Mouse (Mus musculus): ENCODE results near the gene Pi4k2a. TPM values are rescaled to one million over a fixed set of nuclear protein-coding genes. Genes with fewer than 3 reads are reported as not detected.

Pi4k2a gene
- polyA plus RNA-seq, 1 experiment from 2014 or later, result 37.8 TPM

- WGBS, result 67% methylated on average over 4 of the region's 4 CpGs
- Histone ChIP-seq H3K9me3 (ENCODE audit: control insufficient read depth, low read length) (no peaks in the 10 kb centered on the region), H3K4me1 (ENCODE audit: control insufficient read depth, insufficient read depth, low read length) (peaks cover 20% of the 10 kb centered on the region), H3K4me3 (ENCODE audit: low read length) (no peak overlapping the region), H3K27me3 (ENCODE audit: control insufficient read depth, insufficient read depth, low read length) (no peaks in the 10 kb centered on the region; the same call in 1 of the 2 replicates), H3K4me2 (replicated peaks; ENCODE audit: low read depth, low read length) (no peak overlapping the region), H3K9ac (ENCODE audit: low read depth, low read length) (no peak overlapping the region), H3K27ac (ENCODE audit: low read depth, low read length) (no peak overlapping the region), H3K36me3 (ENCODE audit: control insufficient read depth, insufficient read depth, low read length) (no peaks in the 10 kb centered on the region)
- ATAC-seq (ENCODE audit: low FRiP score, low TSS enrichment), result no peak
These were observed 54.9 kb downstream of the Pi4k2a start for GRCm38 (mm10) chr19:42145210-42145609.

GRCm38 (mm10) chr19:42145731-42146130, 55.5 kb downstream of the Pi4k2a start:
- WGBS, result 94% methylated on average over 2 of the region's 2 CpGs
- no peak overlapping the region for H3K4me3 ChIP-seq (ENCODE audit: low read length)
- no peak for ATAC-seq (ENCODE audit: low FRiP score, low TSS enrichment)

GRCm38 (mm10) chr19:42146276-42147010, 56.2 kb downstream of the Pi4k2a start:
- H3K27me3 ChIP-seq (ENCODE audit: control insufficient read depth, insufficient read depth, low read length), result no peaks in the 10 kb centered on the region; the same call in 1 of the 2 replicates
- H3K36me3 ChIP-seq (ENCODE audit: control insufficient read depth, insufficient read depth, low read length), result peaks cover 7% of the 10 kb centered on the region; the same call in 1 of the 2 replicates
- ATAC-seq (ENCODE audit: low FRiP score, low TSS enrichment), result no peak
- 92% methylated on average over 9 of the region's 9 CpGs for WGBS
- no peaks in the 10 kb centered on the region for H3K9me3 ChIP-seq (ENCODE audit: control insufficient read depth, low read length)
- no peak overlapping the region; the same call in 1 of the 2 replicates for H3K4me3 ChIP-seq (ENCODE audit: low read length)
- H3K9ac ChIP-seq (ENCODE audit: low read depth, low read length), result no peak overlapping the region
- H3K4me2 ChIP-seq (replicated peaks; ENCODE audit: low read depth, low read length), result peak overlapping the region; percentile 74
- H3K27ac ChIP-seq (ENCODE audit: low read depth, low read length), result peak overlapping the region; percentile 47; the same call in 1 of the 2 replicates
- H3K4me1 ChIP-seq (ENCODE audit: control insufficient read depth, insufficient read depth, low read length), result peaks cover 20% of the 10 kb centered on the region

More at GRCm38 (mm10) chr19:42145731-42146130, 55.5 kb downstream of the Pi4k2a start:
- Histone ChIP-seq H3K9ac (ENCODE audit: low read depth, low read length) (no peak overlapping the region), H3K27ac (ENCODE audit: low read depth, low read length) (no peak overlapping the region), H3K4me1 (ENCODE audit: control insufficient read depth, insufficient read depth, low read length) (peaks cover 20% of the 10 kb centered on the region), H3K9me3 (ENCODE audit: control insufficient read depth, low read length) (no peaks in the 10 kb centered on the region), H3K4me2 (replicated peaks; ENCODE audit: low read depth, low read length) (no peak overlapping the region), H3K27me3 (ENCODE audit: control insufficient read depth, insufficient read depth, low read length) (no peaks in the 10 kb centered on the region; the same call in 1 of the 2 replicates), H3K36me3 (ENCODE audit: control insufficient read depth, insufficient read depth, low read length) (0 out of 2 replicates have a peak, but pooled peaks cover under 1% of the 10 kb centered on the region)

GRCm38 (mm10) chr19:42147170-42147768, 57.0 kb downstream of the Pi4k2a start, which contains the start of gene Marveld1:
Gene Marveld1, plus strand, starts transcription at chr19:42147400.
- peak within 1 kb of the TSS; percentile 71 for H3K4me3 ChIP-seq (ENCODE audit: low read length)
- H3K4me1 ChIP-seq (ENCODE audit: control insufficient read depth, insufficient read depth, low read length), result peaks cover 20% of the 10 kb centered on the region
- no peaks in the 10 kb centered on the region; the same call in 1 of the 2 replicates for H3K27me3 ChIP-seq (ENCODE audit: control insufficient read depth, insufficient read depth, low read length)
- H3K4me2 ChIP-seq (replicated peaks; ENCODE audit: low read depth, low read length), result peak within 1 kb of the TSS; percentile 74
- H3K27ac ChIP-seq (ENCODE audit: low read depth, low read length), result peak within 1 kb of the TSS; percentile 90
- ATAC-seq (ENCODE audit: low FRiP score, low TSS enrichment), result peak; percentile 76
- H3K9me3 ChIP-seq (ENCODE audit: control insufficient read depth, low read length), result no peaks in the 10 kb centered on the region
- peak within 1 kb of the TSS; percentile 77 for H3K9ac ChIP-seq (ENCODE audit: low read depth, low read length)
- under 1% methylated on average over 21 of the region's 57 CpGs for WGBS
- H3K36me3 ChIP-seq (ENCODE audit: control insufficient read depth, insufficient read depth, low read length), result peaks cover 7% of the 10 kb centered on the region; the same call in 1 of the 2 replicates

- peaks cover 7% of the 10 kb centered on the region; the same call in 1 of the 2 replicates for H3K36me3 ChIP-seq (ENCODE audit: control insufficient read depth, insufficient read depth, low read length)
- peak overlapping the region; percentile 71 for H3K4me3 ChIP-seq (ENCODE audit: low read length)
- peak; percentile 48 for ATAC-seq (ENCODE audit: low FRiP score, low TSS enrichment)
- H3K27ac ChIP-seq (ENCODE audit: low read depth, low read length), result peak overlapping the region; percentile 90
- WGBS, result under 1% methylated on average over 63 of the region's 63 CpGs
- H3K27me3 ChIP-seq (ENCODE audit: control insufficient read depth, insufficient read depth, low read length), result no peaks in the 10 kb centered on the region; the same call in 1 of the 2 replicates
- H3K9me3 ChIP-seq (ENCODE audit: control insufficient read depth, low read length), result no peaks in the 10 kb centered on the region
- peak overlapping the region; percentile 77 for H3K9ac ChIP-seq (ENCODE audit: low read depth, low read length)
- peak overlapping the region; percentile 74 for H3K4me2 ChIP-seq (replicated peaks; ENCODE audit: low read depth, low read length)
- peaks cover 20% of the 10 kb centered on the region for H3K4me1 ChIP-seq (ENCODE audit: control insufficient read depth, insufficient read depth, low read length)
These were observed 57.7 kb downstream of the Pi4k2a start for GRCm38 (mm10) chr19:42147769-42148568.

GRCm38 (mm10) chr19:42148569-42148860, 58.2 kb downstream of the Pi4k2a start:
- no peak; the same call in 1 of the 2 replicates for ATAC-seq (ENCODE audit: low FRiP score, low TSS enrichment)
- no peaks in the 10 kb centered on the region; the same call in 1 of the 2 replicates for H3K27me3 ChIP-seq (ENCODE audit: control insufficient read depth, insufficient read depth, low read length)
- H3K4me1 ChIP-seq (ENCODE audit: control insufficient read depth, insufficient read depth, low read length), result peaks cover 20% of the 10 kb centered on the region
- peak overlapping the region; percentile 74 for H3K4me2 ChIP-seq (replicated peaks; ENCODE audit: low read depth, low read length)
- peak overlapping the region; percentile 71 for H3K4me3 ChIP-seq (ENCODE audit: low read length)
- H3K36me3 ChIP-seq (ENCODE audit: control insufficient read depth, insufficient read depth, low read length), result peaks cover 7% of the 10 kb centered on the region; the same call in 1 of the 2 replicates
- H3K9ac ChIP-seq (ENCODE audit: low read depth, low read length), result peak overlapping the region; percentile 77
- H3K9me3 ChIP-seq (ENCODE audit: control insufficient read depth, low read length), result no peaks in the 10 kb centered on the region
- 23% methylated on average over 7 of the region's 7 CpGs for WGBS
- H3K27ac ChIP-seq (ENCODE audit: low read depth, low read length), result peak overlapping the region; percentile 90; the same call in 1 of the 2 replicates

- H3K9me3 ChIP-seq (ENCODE audit: control insufficient read depth, low read length), result no peaks in the 10 kb centered on the region
- peak; percentile 20; the same call in 1 of the 2 replicates for ATAC-seq (ENCODE audit: low FRiP score, low TSS enrichment)
- H3K4me3 ChIP-seq (ENCODE audit: low read length), result no peak overlapping the region
- H3K27ac ChIP-seq (ENCODE audit: low read depth, low read length), result no peak overlapping the region
- peaks cover 7% of the 10 kb centered on the region; the same call in 1 of the 2 replicates for H3K36me3 ChIP-seq (ENCODE audit: control insufficient read depth, insufficient read depth, low read length)
- no peak overlapping the region for H3K9ac ChIP-seq (ENCODE audit: low read depth, low read length)
- 2% methylated on average over 6 of the region's 6 CpGs for WGBS
- H3K4me1 ChIP-seq (ENCODE audit: control insufficient read depth, insufficient read depth, low read length), result peaks cover 17% of the 10 kb centered on the region
- no peak overlapping the region for H3K4me2 ChIP-seq (replicated peaks; ENCODE audit: low read depth, low read length)
- no peaks in the 10 kb centered on the region; the same call in 1 of the 2 replicates for H3K27me3 ChIP-seq (ENCODE audit: control insufficient read depth, insufficient read depth, low read length)
These were observed 61.7 kb downstream of the Pi4k2a start for GRCm38 (mm10) chr19:42151990-42152389.

- Histone ChIP-seq H3K27ac (ENCODE audit: low read depth, low read length) (no peak overlapping the region), H3K36me3 (ENCODE audit: control insufficient read depth, insufficient read depth, low read length) (no peaks in the 10 kb centered on the region), H3K4me3 (ENCODE audit: low read length) (no peak overlapping the region), H3K9ac (ENCODE audit: low read depth, low read length) (no peak overlapping the region), H3K9me3 (ENCODE audit: control insufficient read depth, low read length) (no peaks in the 10 kb centered on the region), H3K4me2 (replicated peaks; ENCODE audit: low read depth, low read length) (no peak overlapping the region), H3K4me1 (ENCODE audit: control insufficient read depth, insufficient read depth, low read length) (0 out of 2 replicates have a peak, but pooled peaks cover 4% of the 10 kb centered on the region), H3K27me3 (ENCODE audit: control insufficient read depth, insufficient read depth, low read length) (no peaks in the 10 kb centered on the region)
- 62% methylated on average over 11 of the region's 12 CpGs for WGBS
- ATAC-seq (ENCODE audit: low FRiP score, low TSS enrichment), result no peak
These were observed 67.4 kb downstream of the Pi4k2a start for GRCm38 (mm10) chr19:42157493-42158237.
